Mouse (Mus musculus) right cerebral cortex, adult 18-20 months (tissue): Measurements from ENCODE around the gene Cenpn.

Experiments
- DNase-seq: peaks from one replicate; pipeline ENCODE4 v3.0.0; 2022; ENCODE audit warnings: mixed read lengths

The Cenpn gene

DNA sequence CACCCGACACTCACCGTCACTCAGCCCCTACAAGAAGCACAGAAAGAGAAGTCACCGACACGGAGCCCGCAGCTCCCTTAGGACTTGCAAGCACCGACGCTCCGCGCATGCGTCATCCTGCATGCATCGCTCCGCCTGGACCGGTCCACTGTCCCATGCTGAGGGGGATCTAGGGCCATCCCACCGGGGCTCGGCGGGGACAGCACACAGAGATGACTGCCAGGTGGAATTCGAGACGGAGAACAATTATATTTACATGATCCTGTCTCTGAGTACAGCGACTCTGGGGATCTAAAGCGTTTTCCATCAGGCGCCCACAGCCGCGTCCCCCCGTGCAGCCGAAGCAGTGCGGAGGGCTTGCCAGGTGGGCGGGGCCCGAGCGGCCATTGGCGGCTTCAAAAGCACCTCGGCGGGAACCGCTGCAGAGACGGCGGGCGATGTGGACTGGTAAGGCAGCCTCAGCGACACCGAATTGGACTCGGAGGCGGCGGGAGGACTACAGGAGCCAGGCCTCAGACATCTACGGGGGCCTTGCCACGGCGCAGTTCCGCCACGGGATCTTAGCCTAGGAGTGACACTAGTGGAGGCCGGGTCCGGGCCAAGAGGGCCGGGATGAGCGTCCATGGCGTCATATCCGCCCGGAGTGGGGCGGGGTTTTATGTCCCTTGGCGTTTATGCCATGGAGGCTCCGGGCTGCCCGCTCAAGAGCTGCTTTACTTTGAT lies at the start of gene Cenpn, which contains the start of gene Cmc2:
Gene Cenpn, plus strand, starts transcription at position 394 of the 723 bp plus-strand sequence.
Gene Cmc2, minus strand, starts transcription at position 119 of the 723 bp plus-strand sequence.
- DNase-seq = peak; percentile 90

- DNase-seq = peak; percentile 23
Measured at GRCm38 (mm10) chr8:116872761-116873342, 48.7 kb upstream of the Cenpn start.

- DNase-seq = no peak
Measured at GRCm38 (mm10) chr8:116873586-116873985, 47.9 kb upstream of the Cenpn start.

DNA sequence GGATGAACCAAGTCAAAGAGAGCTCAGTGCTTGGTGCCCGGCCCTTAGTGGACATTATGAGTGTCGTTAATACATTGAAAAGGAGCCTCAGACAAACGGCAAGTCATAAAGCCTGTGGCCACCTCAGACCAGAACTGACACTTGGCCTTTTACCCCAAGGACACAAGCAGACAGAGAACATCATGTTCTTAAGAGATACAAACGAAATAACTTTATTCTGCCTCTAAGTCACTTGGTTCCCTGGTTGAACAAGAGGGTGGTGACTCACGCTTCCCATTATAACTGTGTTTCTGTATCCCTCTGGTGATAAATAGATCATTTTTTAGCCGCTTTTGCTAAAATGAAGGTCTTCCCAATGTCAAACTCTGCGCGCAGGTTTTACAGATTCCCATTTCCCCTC lies 47.5 kb upstream of the Cenpn start:
- DNase-seq = no peak

- no peak for DNase-seq
Measured at GRCm38 (mm10) chr8:116875798-116876450, 45.6 kb upstream of the Cenpn start.

GRCm38 (mm10) chr8:116881396-116881795 lies 40.1 kb upstream of the Cenpn start:
- DNase-seq = no peak

DNA sequence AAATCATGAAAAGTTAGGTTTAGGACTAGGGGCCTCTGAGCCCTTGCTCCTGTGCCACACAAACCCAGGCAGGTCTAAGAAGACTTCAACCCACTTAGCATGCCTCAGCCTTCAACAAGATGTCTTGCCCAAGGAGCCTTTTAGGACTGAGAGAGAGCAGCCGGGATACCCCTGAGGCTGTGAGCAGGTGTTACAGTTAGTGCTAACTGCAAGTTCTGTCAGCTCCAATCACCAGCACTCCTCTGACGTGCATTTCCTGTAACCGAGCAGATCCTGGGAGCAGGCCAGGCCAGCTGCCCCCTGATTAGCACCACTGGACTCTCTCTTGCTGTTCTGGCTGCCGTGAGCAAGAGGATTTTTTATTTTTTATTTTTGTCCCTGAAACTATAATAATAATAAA lies 33.7 kb upstream of the Cenpn start:
- DNase-seq = no peak

GRCm38 (mm10) chr8:116891446-116891845 lies 30.1 kb upstream of the Cenpn start:
- DNase-seq = no peak

GRCm38 (mm10) chr8:116892130-116892529 lies 29.4 kb upstream of the Cenpn start:
- no peak for DNase-seq

DNA sequence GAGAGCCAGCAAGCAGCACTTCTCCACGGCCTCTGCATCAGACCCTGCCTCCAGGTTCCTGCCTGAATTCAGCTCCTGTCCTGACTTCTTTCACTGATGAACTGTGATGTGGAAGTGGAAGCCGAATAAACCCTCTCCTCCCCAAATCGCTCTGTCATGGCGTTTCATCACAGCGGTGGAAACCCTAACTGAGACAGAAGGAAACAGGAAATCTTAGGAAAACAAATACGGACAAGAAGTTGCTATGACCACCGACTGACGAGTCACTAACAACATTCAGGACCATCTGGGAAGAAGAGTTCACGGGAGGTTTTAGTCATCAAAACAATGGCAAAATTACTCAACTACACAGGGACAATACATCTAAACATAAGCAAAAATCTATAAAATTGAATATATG lies 28.9 kb upstream of the Cenpn start:
- DNase-seq = no peak

DNA sequence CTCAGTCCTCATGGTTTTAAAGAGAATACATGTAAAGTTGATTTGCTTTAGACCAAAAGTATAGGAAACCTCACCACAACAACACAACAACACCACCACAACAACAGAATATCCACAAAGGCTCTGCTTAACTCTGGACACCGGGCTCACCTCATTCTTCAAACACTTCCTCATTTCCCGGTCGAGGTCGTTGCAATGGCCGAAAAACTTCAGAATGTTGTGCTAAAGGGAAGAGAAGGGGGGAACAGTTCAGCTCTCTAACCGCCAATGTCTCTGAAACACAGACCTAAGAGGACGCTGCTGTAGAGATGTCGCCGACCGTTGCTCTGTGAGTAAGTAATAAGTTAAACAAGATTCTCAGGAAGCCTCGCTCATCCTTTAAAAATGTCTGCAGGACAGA lies 27.6 kb upstream of the Cenpn start:
- DNase-seq = no peak

GRCm38 (mm10) chr8:116895521-116895920 lies 26.0 kb upstream of the Cenpn start:
- DNase-seq = no peak

GRCm38 (mm10) chr8:116904736-116905135 lies 16.8 kb upstream of the Cenpn start:
- no peak for DNase-seq

DNA sequence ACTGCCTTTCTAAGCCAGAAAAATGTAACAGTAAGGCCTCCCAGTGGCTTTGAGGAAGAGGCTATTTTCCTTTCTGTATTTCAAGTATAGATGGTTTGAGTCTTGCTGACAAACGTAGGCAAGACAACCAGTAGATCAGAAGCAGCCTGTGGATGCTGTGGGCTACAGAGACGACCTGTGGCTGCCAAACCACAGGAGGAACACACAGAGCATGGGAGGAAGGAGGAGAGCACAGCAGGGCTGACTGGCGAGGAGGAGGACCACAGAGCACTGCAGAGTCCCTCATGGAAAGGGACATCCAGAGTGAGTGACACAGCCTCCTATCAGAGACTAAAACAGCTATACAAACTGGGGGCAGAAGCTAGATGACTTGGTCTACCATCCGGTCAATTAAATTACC lies 16.3 kb upstream of the Cenpn start:
- no peak for DNase-seq

GRCm38 (mm10) chr8:116905836-116906235 lies 15.7 kb upstream of the Cenpn start:
- no peak for DNase-seq

- peak; percentile 18 for DNase-seq
Measured at GRCm38 (mm10) chr8:116921005-116921336, 559 bp upstream of the Cenpn start.

- no peak for DNase-seq
Measured at GRCm38 (mm10) chr8:116922060-116922757, 679 bp downstream of the Cenpn start.

DNA sequence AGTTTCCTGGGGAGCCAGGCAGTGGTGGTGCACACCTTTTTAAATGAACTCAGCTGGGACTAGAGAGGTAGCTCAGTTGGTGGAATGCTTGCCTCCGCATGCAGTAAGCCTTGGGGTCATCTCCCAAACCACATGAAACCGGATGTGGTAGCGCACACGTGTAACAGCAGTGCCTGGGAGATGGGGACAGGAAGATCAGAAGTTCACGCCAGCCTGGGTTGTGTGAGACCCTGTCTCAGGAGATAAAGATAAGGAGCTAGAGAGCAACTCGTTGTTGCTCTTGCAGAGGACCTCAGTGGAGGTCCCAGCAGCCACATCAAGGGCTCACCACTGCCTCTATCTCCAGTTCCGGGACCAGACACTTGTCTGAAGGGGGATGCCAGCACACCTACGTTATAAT lies 2.0 kb downstream of the Cenpn start:
- DNase-seq = no peak

GRCm38 (mm10) chr8:116927880-116928279 lies 6.3 kb downstream of the Cenpn start:
- DNase-seq = no peak

GRCm38 (mm10) chr8:116928588-116928987 lies 7.1 kb downstream of the Cenpn start:
- no peak for DNase-seq

GRCm38 (mm10) chr8:116934976-116935375 lies 13.4 kb downstream of the Cenpn start:
- no peak for DNase-seq

DNA sequence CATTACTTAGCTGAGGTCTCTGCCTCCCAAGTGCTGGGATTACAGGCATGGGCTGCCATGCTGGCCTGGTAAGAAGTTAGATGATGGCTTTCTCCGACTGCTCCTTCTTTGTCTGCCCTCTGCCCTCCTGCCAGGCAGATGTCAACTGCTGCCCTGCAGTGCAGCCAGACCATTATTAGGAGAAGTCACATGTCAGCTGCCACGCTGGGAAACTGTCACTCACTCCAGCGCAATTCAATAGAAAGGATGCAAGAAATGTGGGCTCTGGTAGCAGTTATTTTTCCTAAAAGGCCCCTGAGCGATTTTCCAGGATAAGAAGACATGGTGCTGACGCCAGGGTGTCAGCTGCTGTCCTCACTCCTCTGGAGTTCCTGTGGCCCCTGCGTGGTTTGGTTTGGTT lies 14.0 kb downstream of the Cenpn start:
- no peak for DNase-seq

DNA sequence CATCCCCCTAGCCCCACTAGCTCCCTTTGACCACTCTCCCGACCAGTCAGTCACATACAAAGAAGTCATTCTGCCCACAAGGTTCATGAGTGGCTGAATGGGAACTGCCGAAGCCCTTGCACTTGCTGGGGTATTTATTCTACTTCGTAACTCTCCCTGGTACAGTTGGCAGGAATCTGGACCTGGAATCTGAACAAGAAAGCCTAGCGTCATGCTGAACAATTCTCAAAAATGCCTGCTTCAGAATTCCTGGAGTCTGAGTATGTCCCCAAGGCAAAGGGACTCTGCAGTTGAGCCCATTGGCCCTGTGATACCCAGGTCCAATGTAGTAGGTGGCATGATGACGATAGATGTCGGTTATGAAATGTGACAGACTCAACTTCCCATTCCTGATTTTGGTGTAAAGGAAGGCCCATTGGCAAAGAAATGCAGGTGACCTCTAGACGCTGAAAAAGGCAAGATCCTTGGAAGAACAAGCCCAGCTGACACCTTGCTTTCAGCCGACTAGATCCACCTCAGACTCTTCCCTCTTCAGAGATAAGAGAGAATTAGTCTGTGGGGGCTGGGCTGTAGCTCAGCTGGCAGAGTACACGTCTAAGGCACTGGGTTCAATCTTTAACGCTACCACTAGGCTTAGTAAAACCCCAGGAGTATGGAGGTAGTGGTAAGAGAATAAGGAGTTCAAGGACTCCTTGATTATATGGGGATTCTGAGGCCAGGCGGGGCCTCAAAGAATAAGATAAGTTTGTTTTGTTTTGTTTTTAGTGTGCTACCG lies 20.9 kb downstream of the Cenpn start:
- no peak for DNase-seq
